Mouse (Mus musculus) liver, embryonic 16.5 days (tissue): ENCODE measurements around the gene Grid2. TPM values are rescaled to one million over a fixed set of nuclear protein-coding genes. Genes with fewer than 3 reads are reported as not detected.

ENCODE experiments used
- ATAC-seq: fragments of 200-750 bp; cut with Nextera tagmentation; 2 replicates; pipeline ENCODE4 v1.8.0; 2017; ENCODE audit warnings: low read depth, mild to moderate bottlenecking, moderate number of reproducible peaks, moderate library complexity
- H3K27ac ChIP-seq: fragments of 300-500 bp; sonication (generic); 2 replicates; pipeline ENCODE4 v1.5.1; 2014; ENCODE audit warnings: mild to moderate bottlenecking, low read length
- H3K27me3 ChIP-seq: fragments of 300-500 bp; sonication (generic); 2 replicates; pipeline ENCODE4 v1.6.1; 2014; ENCODE audit warnings: low read depth, low read length, mixed read lengths; ENCODE audit not compliant: control insufficient read depth, insufficient read depth
- H3K36me3 ChIP-seq: fragments of 300-500 bp; sonication (generic); 2 replicates; pipeline ENCODE4 v1.6.1; 2014; ENCODE audit warnings: mild to moderate bottlenecking; ENCODE audit not compliant: control insufficient read depth, insufficient read depth
- H3K4me1 ChIP-seq: fragments of 300-500 bp; sonication (generic); 2 replicates; pipeline ENCODE4 v1.6.1; 2014; ENCODE audit warnings: low read depth, low read length, mixed read lengths; ENCODE audit not compliant: control insufficient read depth
- H3K4me2 ChIP-seq: fragments of 300-500 bp; sonication (generic); 2 replicates; pipeline ENCODE4 v1.6.1; 2014; ENCODE audit warnings: low read depth, low read length, mixed read lengths
- H3K4me3 ChIP-seq: fragments of 300-500 bp; sonication (generic); 2 replicates; pipeline ENCODE4 v1.5.1; 2014; ENCODE audit warnings: low read depth, mild to moderate bottlenecking, low read length
- H3K9ac ChIP-seq: fragments of 300-500 bp; sonication (generic); 2 replicates; pipeline ENCODE4 v1.6.1; 2014; ENCODE audit warnings: low read depth, low read length
- H3K9me3 ChIP-seq: fragments of 300-500 bp; sonication (generic); replicated peaks from 2 replicates; pipeline ENCODE4 v1.6.1; 2016; ENCODE audit warnings: low read length; ENCODE audit not compliant: control insufficient read depth
- WGBS: fragments of 180-500 bp; shearing (Covaris S2); extraction: QIAGEN DNeasy Blood & Tissue Kit; methylation state at CpG from one replicate; pipeline ENCODE4 v1.1.7; 2014; ENCODE audit not compliant: insufficient replicate concordance; 5-methylcytosine and 5-hydroxymethylcytosine counted together
- polyA plus RNA-seq: library from polyadenylated mRNA; unstranded; fragments of >200 nt; fragmentation: Nextera tagmentation; extraction: Ambion mirVana; gene quantifications from 2 replicates; pipeline ENCODE4 v1.2.1, GENCODE M21; 2015

Gene Grid2
- polyA plus RNA-seq, 1 experiment from 2014 or later = not detected

- no peaks in the 10 kb centered on the region for H3K9me3 ChIP-seq
- no peak for ATAC-seq
- no peak overlapping the region for H3K4me2 ChIP-seq
- H3K4me1 ChIP-seq = no peaks in the 10 kb centered on the region
- H3K27ac ChIP-seq = no peak overlapping the region
- H3K27me3 ChIP-seq = no peaks in the 10 kb centered on the region
- no peak overlapping the region for H3K9ac ChIP-seq
- no peak overlapping the region for H3K4me3 ChIP-seq
- WGBS = 63% methylated on average over 1 of the region's 1 CpGs
- H3K36me3 ChIP-seq = no peaks in the 10 kb centered on the region
Measured at GRCm38 (mm10) chr6:63347015-63347414, 91.3 kb downstream of the Grid2 start.

- Histone ChIP-seq H3K4me2 (no peak overlapping the region), H3K4me1 (no peaks in the 10 kb centered on the region), H3K9ac (no peak overlapping the region), H3K4me3 (no peak overlapping the region), H3K27me3 (no peaks in the 10 kb centered on the region), H3K9me3 (no peaks in the 10 kb centered on the region), H3K36me3 (no peaks in the 10 kb centered on the region), H3K27ac (no peak overlapping the region)
- WGBS = 56% methylated on average over 1 of the region's 1 CpGs
- ATAC-seq = no peak
Measured at GRCm38 (mm10) chr6:63381061-63381611, 125.5 kb downstream of the Grid2 start.

- no peak overlapping the region for H3K9ac ChIP-seq
- H3K4me3 ChIP-seq = no peak overlapping the region
- H3K4me2 ChIP-seq = no peak overlapping the region
- no peaks in the 10 kb centered on the region for H3K27me3 ChIP-seq
- H3K27ac ChIP-seq = no peak overlapping the region
- 56% methylated on average over 3 of the region's 3 CpGs for WGBS
- H3K36me3 ChIP-seq = no peaks in the 10 kb centered on the region
- no peaks in the 10 kb centered on the region for H3K4me1 ChIP-seq
- no peak for ATAC-seq
- H3K9me3 ChIP-seq = no peaks in the 10 kb centered on the region
Measured at GRCm38 (mm10) chr6:63401698-63402097, 146.0 kb downstream of the Grid2 start.

- Histone ChIP-seq H3K27ac (no peak overlapping the region), H3K36me3 (no peaks in the 10 kb centered on the region), H3K9ac (no peak overlapping the region), H3K4me2 (no peak overlapping the region), H3K27me3 (no peaks in the 10 kb centered on the region), H3K4me1 (no peaks in the 10 kb centered on the region), H3K9me3 (no peaks in the 10 kb centered on the region), H3K4me3 (no peak overlapping the region)
- no peak for ATAC-seq
- WGBS = 50% methylated on average over 1 of the region's 1 CpGs
Measured at GRCm38 (mm10) chr6:63417534-63417933, 161.9 kb downstream of the Grid2 start.

- no peak overlapping the region for H3K9ac ChIP-seq
- H3K4me2 ChIP-seq = no peak overlapping the region
- H3K27me3 ChIP-seq = no peaks in the 10 kb centered on the region
- no peak for ATAC-seq
- no peaks in the 10 kb centered on the region for H3K9me3 ChIP-seq
- no peak overlapping the region for H3K27ac ChIP-seq
- H3K4me3 ChIP-seq = no peak overlapping the region
- no peaks in the 10 kb centered on the region for H3K4me1 ChIP-seq
- 63% methylated on average over 2 of the region's 2 CpGs for WGBS
- H3K36me3 ChIP-seq = no peaks in the 10 kb centered on the region
Measured at GRCm38 (mm10) chr6:63432751-63433150, 177.1 kb downstream of the Grid2 start.

GRCm38 (mm10) chr6:63448175-63448574 lies 192.5 kb downstream of the Grid2 start:
- 49% methylated on average over 2 of the region's 2 CpGs for WGBS
- no peaks in the 10 kb centered on the region for H3K27me3 ChIP-seq
- no peak overlapping the region for H3K4me2 ChIP-seq
- H3K4me3 ChIP-seq = no peak overlapping the region
- no peak overlapping the region for H3K27ac ChIP-seq
- no peaks in the 10 kb centered on the region for H3K9me3 ChIP-seq
- no peaks in the 10 kb centered on the region for H3K4me1 ChIP-seq
- no peaks in the 10 kb centered on the region for H3K36me3 ChIP-seq
- ATAC-seq = no peak
- no peak overlapping the region for H3K9ac ChIP-seq

GRCm38 (mm10) chr6:63482141-63482540 lies 226.5 kb downstream of the Grid2 start:
- no peaks in the 10 kb centered on the region for H3K27me3 ChIP-seq
- H3K4me1 ChIP-seq = no peaks in the 10 kb centered on the region
- no peak overlapping the region for H3K4me3 ChIP-seq
- H3K4me2 ChIP-seq = no peak overlapping the region
- 73% methylated on average over 1 of the region's 1 CpGs for WGBS
- no peak overlapping the region for H3K27ac ChIP-seq
- H3K36me3 ChIP-seq = no peaks in the 10 kb centered on the region
- H3K9ac ChIP-seq = no peak overlapping the region
- no peak for ATAC-seq
- no peaks in the 10 kb centered on the region for H3K9me3 ChIP-seq

GRCm38 (mm10) chr6:63515016-63515415 lies 259.3 kb downstream of the Grid2 start:
- WGBS = 75% methylated on average over 1 of the region's 1 CpGs
- Histone ChIP-seq H3K4me1 (no peaks in the 10 kb centered on the region), H3K9ac (no peak overlapping the region), H3K27ac (no peak overlapping the region), H3K9me3 (no peaks in the 10 kb centered on the region), H3K36me3 (no peaks in the 10 kb centered on the region), H3K4me2 (no peak overlapping the region), H3K4me3 (no peak overlapping the region), H3K27me3 (no peaks in the 10 kb centered on the region)
- ATAC-seq = no peak

- Histone ChIP-seq H3K36me3 (no peaks in the 10 kb centered on the region), H3K27me3 (no peaks in the 10 kb centered on the region), H3K4me3 (no peak overlapping the region), H3K9ac (no peak overlapping the region), H3K9me3 (no peaks in the 10 kb centered on the region), H3K27ac (no peak overlapping the region), H3K4me1 (no peaks in the 10 kb centered on the region), H3K4me2 (no peak overlapping the region)
- 54% methylated on average over 6 of the region's 6 CpGs for WGBS
- ATAC-seq = no peak
Measured at GRCm38 (mm10) chr6:63515957-63516356, 260.3 kb downstream of the Grid2 start.
